Mouse (Mus musculus) midbrain, embryonic 16.5 days (tissue): ENCODE measurements at regions not wholly inside any gene's neighbourhood (a gene's known extent, or its start where the extent isn't known, plus 50 kb on each side); places are given as distances from the start of the nearest gene placed in this dataset.
A peak's percentile ranks its signal among the peaks of the same experiment; 100 is the strongest.

Experiments
- ATAC-seq: fragments of 200-750 bp; cut with Nextera tagmentation; 2 replicates; pipeline ENCODE4 v1.8.0; 2017; ENCODE audit warnings: moderate TSS enrichment
- H3K27ac ChIP-seq: fragments of 300-500 bp; sonication (generic); 2 replicates; pipeline ENCODE4 v1.5.1; 2014; ENCODE audit warnings: mild to moderate bottlenecking, low read length, mixed read lengths
- H3K27me3 ChIP-seq: fragments of 300-500 bp; sonication (generic); 2 replicates; pipeline ENCODE4 v1.6.1; 2014; ENCODE audit warnings: low read depth, low read length, mixed read lengths; ENCODE audit not compliant: control insufficient read depth, insufficient read depth
- H3K36me3 ChIP-seq: fragments of 300-500 bp; sonication (generic); 2 replicates; pipeline ENCODE4 v1.6.1; 2014; ENCODE audit warnings: mild to moderate bottlenecking, low read length, moderate library complexity, mixed read lengths; ENCODE audit not compliant: control insufficient read depth, insufficient read depth
- H3K4me1 ChIP-seq: fragments of 300-500 bp; sonication (generic); 2 replicates; pipeline ENCODE4 v1.6.1; 2014; ENCODE audit warnings: mild to moderate bottlenecking, low read length, mixed read lengths; ENCODE audit not compliant: control insufficient read depth, insufficient read depth
- H3K4me2 ChIP-seq: fragments of 300-500 bp; sonication (generic); 2 replicates; pipeline ENCODE4 v1.6.1; 2014; ENCODE audit warnings: mild to moderate bottlenecking, low read length, mixed read lengths
- H3K4me3 ChIP-seq: fragments of 300-500 bp; sonication (generic); 2 replicates; pipeline ENCODE4 v1.5.1; 2014; ENCODE audit warnings: low read depth, mild to moderate bottlenecking, low read length, moderate library complexity, mixed read lengths
- H3K9ac ChIP-seq: fragments of 300-500 bp; sonication (generic); 2 replicates; pipeline ENCODE4 v1.6.1; 2014; ENCODE audit warnings: low read depth, low read length, mixed read lengths
- H3K9me3 ChIP-seq: fragments of 300-500 bp; sonication (generic); replicated peaks from 2 replicates; pipeline ENCODE4 v1.6.1; 2014; ENCODE audit warnings: mild to moderate bottlenecking, low read length, mixed read lengths; ENCODE audit not compliant: control insufficient read depth, poor library complexity, severe bottlenecking
- WGBS: fragments of 180-500 bp; shearing (Covaris S2); extraction: QIAGEN DNeasy Blood & Tissue Kit; methylation state at CpG from one replicate; pipeline ENCODE4 v1.1.7; 2014; 5-methylcytosine and 5-hydroxymethylcytosine counted together

- peaks cover 5% of the 10 kb centered on the region for H3K9me3 ChIP-seq
- ATAC-seq, result no peak
- H3K4me3 ChIP-seq, result no peak overlapping the region
- H3K4me2 ChIP-seq, result no peak overlapping the region
- no peaks in the 10 kb centered on the region for H3K4me1 ChIP-seq
- no peak overlapping the region for H3K27ac ChIP-seq
- no peaks in the 10 kb centered on the region for H3K27me3 ChIP-seq
- 66% methylated on average over 6 of the region's 6 CpGs for WGBS
- H3K9ac ChIP-seq, result no peak overlapping the region
- no peaks in the 10 kb centered on the region for H3K36me3 ChIP-seq
Measured at GRCm38 (mm10) chr5:77610496-77610895, 202.7 kb upstream of the Igfbp7 start.

- Histone ChIP-seq H3K4me3 (no peak overlapping the region), H3K36me3 (no peaks in the 10 kb centered on the region), H3K4me2 (no peak overlapping the region), H3K27me3 (no peaks in the 10 kb centered on the region), H3K9ac (no peak overlapping the region), H3K4me1 (no peaks in the 10 kb centered on the region), H3K27ac (no peak overlapping the region), H3K9me3 (0 out of 2 replicates have a peak, but pooled peaks cover 1% of the 10 kb centered on the region)
- no peak for ATAC-seq
- WGBS, result 94% methylated on average over 4 of the region's 4 CpGs
Measured at GRCm38 (mm10) chr5:77594719-77595118, 186.9 kb upstream of the Igfbp7 start.

GRCm38 (mm10) chr5:77589252-77589651, 181.4 kb upstream of the Igfbp7 start:
- ATAC-seq, result no peak
- Histone ChIP-seq H3K4me1 (no peaks in the 10 kb centered on the region), H3K9me3 (0 out of 2 replicates have a peak, but pooled peaks cover 2% of the 10 kb centered on the region), H3K27ac (no peak overlapping the region), H3K27me3 (no peaks in the 10 kb centered on the region), H3K36me3 (no peaks in the 10 kb centered on the region), H3K9ac (no peak overlapping the region), H3K4me3 (no peak overlapping the region), H3K4me2 (no peak overlapping the region)
- 93% methylated on average over 3 of the region's 3 CpGs for WGBS

GRCm38 (mm10) chr5:77581702-77582101, 173.9 kb upstream of the Igfbp7 start:
- no peak for ATAC-seq
- H3K9me3 ChIP-seq, result no peaks in the 10 kb centered on the region
- no peak overlapping the region for H3K9ac ChIP-seq
- WGBS, result 40% methylated on average over 6 of the region's 6 CpGs
- H3K36me3 ChIP-seq, result no peaks in the 10 kb centered on the region
- no peak overlapping the region for H3K4me3 ChIP-seq
- H3K4me1 ChIP-seq, result peaks cover 17% of the 10 kb centered on the region
- H3K4me2 ChIP-seq, result no peak overlapping the region
- no peaks in the 10 kb centered on the region for H3K27me3 ChIP-seq
- no peak overlapping the region for H3K27ac ChIP-seq

GRCm38 (mm10) chr5:77581106-77581638, 173.3 kb upstream of the Igfbp7 start:
- peak overlapping the region; percentile 34; the same call in 1 of the 2 replicates for H3K27ac ChIP-seq
- peak; percentile 73 for ATAC-seq
- H3K4me3 ChIP-seq, result no peak overlapping the region
- H3K9me3 ChIP-seq, result no peaks in the 10 kb centered on the region
- 35% methylated on average over 6 of the region's 6 CpGs for WGBS
- H3K36me3 ChIP-seq, result no peaks in the 10 kb centered on the region
- H3K27me3 ChIP-seq, result no peaks in the 10 kb centered on the region
- no peak overlapping the region for H3K4me2 ChIP-seq
- peaks cover 17% of the 10 kb centered on the region for H3K4me1 ChIP-seq
- H3K9ac ChIP-seq, result no peak overlapping the region

GRCm38 (mm10) chr5:77579826-77580745, 172.2 kb upstream of the Igfbp7 start:
- Histone ChIP-seq H3K36me3 (no peaks in the 10 kb centered on the region), H3K27ac (no peak overlapping the region), H3K4me1 (peaks cover 17% of the 10 kb centered on the region), H3K4me3 (no peak overlapping the region), H3K4me2 (no peak overlapping the region; the same call in 1 of the 2 replicates), H3K27me3 (no peaks in the 10 kb centered on the region), H3K9me3 (no peaks in the 10 kb centered on the region), H3K9ac (0 out of 2 replicates have a peak overlapping the region, but pooled peaks have one; percentile 3)
- no peak for ATAC-seq
- 41% methylated on average over 20 of the region's 20 CpGs for WGBS

GRCm38 (mm10) chr5:77576881-77577280, 169.0 kb upstream of the Igfbp7 start:
- H3K4me3 ChIP-seq, result no peak overlapping the region
- H3K4me1 ChIP-seq, result peaks cover 17% of the 10 kb centered on the region
- H3K9me3 ChIP-seq, result no peaks in the 10 kb centered on the region
- no peak overlapping the region for H3K27ac ChIP-seq
- H3K36me3 ChIP-seq, result no peaks in the 10 kb centered on the region
- H3K27me3 ChIP-seq, result no peaks in the 10 kb centered on the region
- ATAC-seq, result no peak
- WGBS, result 83% methylated on average over 5 of the region's 5 CpGs
- H3K9ac ChIP-seq, result no peak overlapping the region
- H3K4me2 ChIP-seq, result no peak overlapping the region

- no peak for ATAC-seq
- Histone ChIP-seq H3K9ac (no peak overlapping the region), H3K4me3 (no peak overlapping the region), H3K27me3 (no peaks in the 10 kb centered on the region), H3K4me1 (peaks cover 10% of the 10 kb centered on the region), H3K36me3 (no peaks in the 10 kb centered on the region), H3K9me3 (no peaks in the 10 kb centered on the region), H3K27ac (no peak overlapping the region), H3K4me2 (no peak overlapping the region)
- WGBS, result 67% methylated on average over 8 of the region's 8 CpGs
Measured at GRCm38 (mm10) chr5:77575780-77576179, 167.9 kb upstream of the Igfbp7 start.

- Histone ChIP-seq H3K27ac (no peak overlapping the region), H3K9ac (no peak overlapping the region), H3K9me3 (no peaks in the 10 kb centered on the region), H3K27me3 (no peaks in the 10 kb centered on the region), H3K4me3 (no peak overlapping the region), H3K36me3 (no peaks in the 10 kb centered on the region), H3K4me1 (no peaks in the 10 kb centered on the region), H3K4me2 (no peak overlapping the region)
- WGBS, result 53% methylated on average over 9 of the region's 9 CpGs
- peak; percentile 54; the same call in 1 of the 2 replicates for ATAC-seq
Measured at GRCm38 (mm10) chr5:77570364-77570763, 162.5 kb upstream of the Igfbp7 start.
